Mouse (Mus musculus) C2C12 (cell line): ENCODE results near the gene Tef. TPM values are rescaled to one million over a fixed set of nuclear protein-coding genes. Genes with fewer than 3 reads are reported as not detected.

Source experiments
- H3K27me3 ChIP-seq: one replicate; pipeline ENCODE4 v1.6.1; 2011; ENCODE audit not compliant: control insufficient read depth, insufficient read depth, insufficient read length
- H3K36me3 ChIP-seq: one replicate; pipeline ENCODE4 v1.6.1; 2011; ENCODE audit not compliant: control insufficient read depth, insufficient read depth
- H3K4me3 ChIP-seq: one replicate; pipeline ENCODE4 v1.5.1; 2011; ENCODE audit warnings: mild to moderate bottlenecking, control low read depth; ENCODE audit not compliant: poor library complexity, insufficient read depth, severe bottlenecking
- H3K79me2 ChIP-seq: one replicate; pipeline ENCODE4 v1.6.1; 2011; ENCODE audit not compliant: control insufficient read depth, insufficient read depth
- H3K79me3 ChIP-seq: one replicate; pipeline ENCODE4 v1.6.1; 2011; ENCODE audit warnings: low read depth, control low read depth
- H3ac ChIP-seq: one replicate; pipeline ENCODE3; 2011; ENCODE audit warnings: low read depth; ENCODE audit not compliant: control insufficient read depth, insufficient read length
- CEBPB ChIP-seq: IDR thresholded peaks from one replicate; pipeline ENCODE4 v1.6.1; 2011; ENCODE audit warnings: low read depth, mild to moderate bottlenecking, control low read depth, moderate library complexity
- CTCF ChIP-seq: IDR thresholded peaks from one replicate; pipeline ENCODE4 v1.5.1; 2011; ENCODE audit not compliant: control insufficient read depth, insufficient read depth, insufficient read length
- FOSL1 ChIP-seq: IDR thresholded peaks from one replicate; pipeline ENCODE4 v1.8.0; 2011; ENCODE audit warnings: mild to moderate bottlenecking, low read length; ENCODE audit not compliant: poor library complexity, insufficient read depth, severe bottlenecking
- MAX ChIP-seq: IDR thresholded peaks from one replicate; pipeline ENCODE4 v1.6.1; 2011; ENCODE audit warnings: mild to moderate bottlenecking, control low read depth
- MYOD1 ChIP-seq: IDR thresholded peaks from one replicate; pipeline ENCODE4 v1.6.1; 2011; ENCODE audit warnings: low read depth; ENCODE audit not compliant: control insufficient read depth, insufficient read length
- MYOG ChIP-seq: IDR thresholded peaks from one replicate; pipeline ENCODE4 v1.6.1; 2011; ENCODE audit not compliant: control insufficient read depth, insufficient read length; ENCODE audit errors: extremely low read depth
- USF1 ChIP-seq: IDR thresholded peaks from one replicate; pipeline ENCODE4 v1.6.1; 2011; ENCODE audit warnings: low read depth, mild to moderate bottlenecking, control low read depth, moderate library complexity
- polyA plus RNA-seq: library from polyadenylated mRNA; unstranded; fragments of >200 nt; fragmentation: generic; extraction: Trizol; gene quantifications from one replicate; pipeline ENCODE4 v1.2.1, GENCODE M21; 2012; ENCODE audit warnings: missing spikeins

Gene Tef
- polyA plus RNA-seq, 1 experiment = 32.6 TPM

DNA sequence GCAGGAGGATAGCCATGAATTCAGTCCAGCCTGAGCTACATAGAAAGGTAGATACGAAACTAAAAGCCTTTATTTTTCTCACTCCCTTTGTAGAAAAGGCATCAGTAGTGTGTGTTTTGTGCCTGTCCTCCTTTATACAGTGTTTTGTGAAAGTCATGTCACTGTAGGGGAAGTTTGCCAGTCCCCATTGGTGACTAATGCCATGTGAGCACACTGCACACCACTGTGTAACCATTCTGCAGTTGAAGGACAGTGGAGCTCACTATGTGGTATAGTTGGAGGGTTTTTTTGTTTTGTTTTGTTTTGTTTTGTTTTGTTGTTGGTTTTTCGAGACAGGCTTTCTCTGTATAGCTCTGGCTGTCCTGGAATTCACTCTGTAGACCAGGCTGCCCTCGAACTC is 16.2 kb downstream of the Tef start:
- H3ac ChIP-seq = no peak overlapping the region
- H3K36me3 ChIP-seq = peaks cover 71% of the 10 kb centered on the region
- no peak for TF ChIP-seq MYOG
- no peak for TF ChIP-seq MYOD1
- TF ChIP-seq MAX = no peak
- no peak for TF ChIP-seq FOSL1
- TF ChIP-seq CEBPB = no peak
- no peak for TF ChIP-seq USF1
- no peak for TF ChIP-seq CTCF
- no peaks in the 10 kb centered on the region for H3K27me3 ChIP-seq
- H3K4me3 ChIP-seq = no peak overlapping the region
- no peaks in the 10 kb centered on the region for H3K79me3 ChIP-seq
- H3K79me2 ChIP-seq = peaks cover 16% of the 10 kb centered on the region

DNA sequence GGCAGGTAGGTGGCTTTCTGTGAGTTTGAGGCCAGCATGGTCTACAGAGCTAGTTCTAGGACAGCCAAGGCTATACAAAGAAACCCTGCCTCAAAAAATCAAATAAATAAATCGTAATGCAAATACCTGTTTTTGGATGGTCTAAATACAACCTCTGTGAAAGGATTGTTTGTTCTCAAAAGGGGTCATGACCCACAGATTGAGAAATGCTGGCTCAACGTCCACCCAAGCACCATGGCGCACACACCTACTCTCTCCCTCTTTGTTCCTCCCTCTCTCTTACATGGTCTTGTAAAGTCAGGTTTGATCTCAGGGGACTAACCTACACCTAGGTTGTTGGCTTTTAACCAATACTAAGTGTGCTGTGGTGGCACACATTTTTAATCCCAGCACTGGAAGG is 20.4 kb downstream of the Tef start:
- H3K4me3 ChIP-seq = no peak overlapping the region
- TF ChIP-seq USF1 (no peak), FOSL1 (no peak), CTCF (no peak), MYOD1 (no peak), CEBPB (no peak), MAX (no peak), MYOG (no peak)
- H3ac ChIP-seq = no peak overlapping the region
- no peaks in the 10 kb centered on the region for H3K27me3 ChIP-seq
- H3K79me3 ChIP-seq = no peaks in the 10 kb centered on the region
- H3K79me2 ChIP-seq = no peaks in the 10 kb centered on the region
- H3K36me3 ChIP-seq = peaks cover 72% of the 10 kb centered on the region

DNA sequence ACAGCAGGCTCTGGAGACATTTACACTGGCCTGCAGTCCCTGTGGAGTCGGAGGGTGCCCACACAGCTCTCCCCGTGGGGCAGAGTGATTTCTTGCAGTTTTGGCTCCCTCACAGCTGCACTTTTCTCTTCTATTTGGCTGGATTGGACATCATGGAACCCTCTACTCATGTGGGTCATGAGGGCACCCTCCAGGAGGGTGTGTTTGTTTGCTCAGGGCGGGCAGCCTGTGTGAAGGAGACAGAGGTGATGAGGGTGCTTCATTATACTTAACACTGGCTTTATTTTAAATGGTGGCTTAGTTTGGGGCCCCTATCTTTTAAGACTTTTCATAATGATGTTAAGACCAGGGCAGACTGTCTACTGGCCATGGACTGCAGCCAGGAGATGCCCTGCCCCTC is 22.6 kb downstream of the Tef start:
- Histone ChIP-seq H3ac (no peak overlapping the region), H3K36me3 (peaks cover 59% of the 10 kb centered on the region), H3K79me3 (no peaks in the 10 kb centered on the region), H3K4me3 (no peak overlapping the region), H3K27me3 (no peaks in the 10 kb centered on the region), H3K79me2 (no peaks in the 10 kb centered on the region)
- TF ChIP-seq MYOD1 (no peak), USF1 (no peak), FOSL1 (no peak), MYOG (no peak), MAX (no peak), CEBPB (no peak), CTCF (no peak)

DNA sequence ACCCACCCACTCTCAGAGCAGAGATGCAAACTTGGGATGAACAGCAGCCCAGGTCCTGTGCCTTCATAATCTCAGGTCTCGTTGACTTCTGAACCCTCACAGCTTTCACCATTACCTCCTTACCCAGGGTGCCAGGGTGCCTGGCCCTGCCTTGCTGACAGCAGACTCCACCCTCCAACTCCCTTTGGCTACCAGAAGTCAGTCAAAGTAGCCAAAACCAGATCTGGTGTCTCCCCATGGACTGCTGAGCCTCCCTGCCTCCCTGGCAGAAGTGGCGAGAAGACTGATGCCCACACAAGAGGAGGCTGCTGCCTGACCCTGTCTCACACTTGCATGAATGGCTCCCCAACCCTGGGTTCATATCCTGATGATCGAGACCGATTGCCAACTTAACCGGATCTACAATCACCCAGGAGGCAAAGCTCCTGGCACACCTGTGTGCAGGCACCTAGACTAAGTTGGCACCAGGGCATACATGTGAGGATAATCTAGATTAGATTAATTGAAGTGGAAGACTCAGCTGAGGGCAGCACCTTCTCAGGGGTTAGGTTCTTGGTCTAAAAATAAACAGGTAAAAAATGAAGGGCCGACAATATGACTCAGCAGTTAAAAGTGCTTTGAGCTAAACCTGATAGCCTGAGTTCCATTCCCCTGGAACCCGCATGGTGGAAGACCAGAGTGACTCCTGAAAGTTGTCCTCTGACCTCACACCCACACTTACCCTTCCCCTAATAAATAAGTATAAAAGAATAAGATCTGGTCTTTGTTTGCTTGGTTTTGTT is 26.4 kb downstream of the Tef start:
- H3K79me2 ChIP-seq = no peaks in the 10 kb centered on the region
- peaks cover 36% of the 10 kb centered on the region for H3K36me3 ChIP-seq
- no peaks in the 10 kb centered on the region for H3K27me3 ChIP-seq
- TF ChIP-seq CEBPB (no peak), MAX (no peak), MYOG (no peak)
- H3K4me3 ChIP-seq = no peak overlapping the region
- no peaks in the 10 kb centered on the region for H3K79me3 ChIP-seq
- no peak overlapping the region for H3ac ChIP-seq

DNA sequence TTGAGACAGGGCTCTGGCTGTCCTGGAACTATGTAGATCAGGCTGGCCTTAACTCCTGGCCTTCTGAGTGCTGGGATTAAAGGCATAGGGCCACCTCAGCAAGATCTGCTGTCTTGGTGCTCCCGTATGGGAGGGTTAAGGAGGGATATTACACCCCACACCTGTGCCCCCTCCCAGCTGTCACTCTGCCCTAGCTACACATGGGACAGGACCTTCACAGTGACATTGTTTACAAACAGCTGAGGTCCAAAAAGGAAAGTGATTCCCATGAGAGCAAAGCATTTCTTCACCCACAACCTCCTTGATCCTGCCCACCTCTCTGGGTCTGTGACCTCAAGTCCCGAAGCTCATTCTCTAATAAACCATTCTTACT is 27.0 kb downstream of the Tef start:
- Histone ChIP-seq H3K79me2 (no peaks in the 10 kb centered on the region), H3K36me3 (peaks cover 30% of the 10 kb centered on the region), H3K4me3 (no peak overlapping the region), H3K79me3 (no peaks in the 10 kb centered on the region), H3ac (no peak overlapping the region), H3K27me3 (no peaks in the 10 kb centered on the region)
- TF ChIP-seq MYOG = no peak
- no peak for TF ChIP-seq CEBPB
- no peak for TF ChIP-seq FOSL1
- TF ChIP-seq MYOD1 = no peak
- TF ChIP-seq USF1 = no peak
- no peak for TF ChIP-seq CTCF
- no peak for TF ChIP-seq MAX

DNA sequence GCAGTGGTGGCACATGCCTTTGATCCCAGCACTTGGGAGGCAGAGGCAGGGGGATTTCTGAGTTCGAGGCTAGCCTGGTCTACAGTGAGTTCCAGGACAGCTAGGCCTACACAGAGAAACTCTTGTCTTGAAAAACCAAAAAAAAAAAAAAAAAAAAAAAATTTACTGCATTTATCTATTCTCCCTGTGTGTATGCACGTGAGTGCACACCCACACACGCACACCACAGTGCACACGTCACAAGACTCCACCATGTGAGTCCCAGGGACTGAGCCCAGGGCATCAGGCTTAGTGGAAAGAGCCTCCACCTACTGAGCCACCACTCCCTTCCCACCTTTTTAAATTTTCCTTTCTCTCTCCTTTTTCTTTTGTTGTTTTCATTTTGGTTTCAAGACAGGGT is 28.3 kb downstream of the Tef start:
- TF ChIP-seq MAX (no peak), CTCF (no peak), MYOD1 (no peak), FOSL1 (no peak), MYOG (no peak), CEBPB (no peak), USF1 (no peak)
- H3K4me3 ChIP-seq = no peak overlapping the region
- peaks cover 17% of the 10 kb centered on the region for H3K36me3 ChIP-seq
- no peaks in the 10 kb centered on the region for H3K79me3 ChIP-seq
- H3K27me3 ChIP-seq = no peaks in the 10 kb centered on the region
- H3ac ChIP-seq = peak overlapping the region; percentile 46
- no peaks in the 10 kb centered on the region for H3K79me2 ChIP-seq
